Mouse (Mus musculus) c-Kit-positive CD71-positive TER-119-negative erythroid progenitor cells, embryonic 14.5 days (primary cell): Measurements from ENCODE around the gene 5430419D17Rik.

Source experiments
- DNase-seq: peaks from one replicate; pipeline ENCODE4 v3.0.0-alpha.2; 2013; ENCODE audit warnings: low read depth

5430419D17Rik gene

GRCm38 (mm10) chr7:131317587-131317986 is 143.4 kb downstream of the 5430419D17Rik start:
- no peak for DNase-seq

GRCm38 (mm10) chr7:131318340-131318739 is 144.1 kb downstream of the 5430419D17Rik start:
- DNase-seq, result no peak

- DNase-seq, result no peak
These were observed 148.0 kb downstream of the 5430419D17Rik start, which contains the start of gene Cuzd1 for GRCm38 (mm10) chr7:131322192-131322591. TSS of gene Cuzd1 (minus strand) at chr7:131322292.

- no peak for DNase-seq
These were observed 152.9 kb downstream of the 5430419D17Rik start for GRCm38 (mm10) chr7:131327054-131327453.

- DNase-seq, result no peak
These were observed 155.2 kb downstream of the 5430419D17Rik start, which contains the start of gene Fam24b for GRCm38 (mm10) chr7:131329416-131329815. TSS of gene Fam24b (minus strand) at chr7:131329516.

- no peak for DNase-seq
These were observed 157.5 kb downstream of the 5430419D17Rik start for GRCm38 (mm10) chr7:131331688-131332087.

GRCm38 (mm10) chr7:131333564-131333963 is 159.4 kb downstream of the 5430419D17Rik start, which contains the start of gene Fam24a:
TSS of gene Fam24a (plus strand) at chr7:131333864.
- DNase-seq, result no peak

GRCm38 (mm10) chr7:131337502-131338068 is 163.4 kb downstream of the 5430419D17Rik start:
- DNase-seq, result no peak

- no peak for DNase-seq
These were observed 171.8 kb downstream of the 5430419D17Rik start for GRCm38 (mm10) chr7:131345856-131346541.
